Comparison of ENCODE assay signal across 8 mouse cellular contexts in genomic region chr9:77828531-77828965, GRCm38 (mm10).
DNase-seq lines count a peak whose midpoint lies in the region; ATAC-seq and TF ChIP-seq lines count a peak whose summit lies in the region.

No protein-coding gene starts in this region.

- H3K27ac ChIP-seq in spleen, adult 2 months (ENCODE audit: insufficient read depth, low read length): no peak overlapping the region
- peak overlapping the region; percentile 52; the same call in 1 of the 2 replicates for H3K27ac ChIP-seq in liver, postnatal 0 days (ENCODE audit: low read depth)
- H3K27ac ChIP-seq in forebrain, embryonic 12.5 days: no peak overlapping the region

- TF ChIP-seq CTCF in spleen, adult 2 months (IDR thresholded peaks at IDR 0.05; ENCODE audit: extremely low read depth, insufficient read depth, insufficient read length, insufficient replicate concordance): no peak
- TF ChIP-seq CTCF in liver, postnatal 0 days (IDR thresholded peaks at IDR 0.05; ENCODE audit: low read depth): no peak

- no peak for TF ChIP-seq POLR2A in spleen, adult 2 months (IDR thresholded peaks at IDR 0.05; ENCODE audit: low read depth, low read length)

- 0 out of 2 replicates have a peak, but pooled peaks have one; percentile 11 for TF ChIP-seq EP300 in liver, postnatal 0 days (IDR thresholded peaks at IDR 0.05; ENCODE audit: low read depth)

- H3K9ac ChIP-seq in liver, postnatal 0 days (replicated peaks): no peak overlapping the region
- H3K9ac ChIP-seq in forebrain, embryonic 12.5 days: no peak overlapping the region

- H3K36me3 ChIP-seq in spleen, adult 2 months (ENCODE audit: control insufficient read depth, insufficient read depth, low read length): no peaks in the 10 kb centered on the region
- no peaks in the 10 kb centered on the region for H3K36me3 ChIP-seq in liver, postnatal 0 days (replicated peaks; ENCODE audit: insufficient read depth, low read length)
- H3K36me3 ChIP-seq in forebrain, embryonic 12.5 days (replicated peaks): no peaks in the 10 kb centered on the region

- intact Hi-C loops in gastrocnemius, postnatal 14 days (cut with DNase I; ENCODE audit: low total_unique reads): no loop called here

- WGBS in spleen, adult 2 months: 35% methylated on average over 7 of the region's 7 CpGs
- WGBS in liver, postnatal 0 days (ENCODE audit: insufficient replicate concordance): 37% methylated on average over 7 of the region's 7 CpGs
- 82% methylated on average over 7 of the region's 7 CpGs for WGBS in forebrain, embryonic 12.5 days

- no peak overlapping the region for H3K4me2 ChIP-seq in liver, postnatal 0 days (ENCODE audit: low read depth, low read length)
- H3K4me2 ChIP-seq in forebrain, embryonic 12.5 days: no peak overlapping the region

- no peaks in the 10 kb centered on the region; the same call in 1 of the 2 replicates for H3K4me1 ChIP-seq in spleen, adult 2 months (ENCODE audit: control insufficient read depth, insufficient read depth, insufficient read length)
- H3K4me1 ChIP-seq in liver, postnatal 0 days (ENCODE audit: insufficient read depth): peaks cover 9% of the 10 kb centered on the region
- H3K4me1 ChIP-seq in forebrain, embryonic 12.5 days: peaks cover 6% of the 10 kb centered on the region; the same call in 1 of the 2 replicates

- DNase-seq in gastrocnemius, postnatal 14 days: peak; percentile 9
- DNase-seq in gastrocnemius, postnatal 4 days (ENCODE audit: low spot score in 2 of 2): no peak
- DNase-seq in spleen, adult 2 months (ENCODE audit: low read depth in 1 of 2, low spot score in 2 of 2): peak; percentile 15 to 32
- DNase-seq in spleen, adult 12 weeks (ENCODE audit: low spot score): no peak
- no peak for DNase-seq in liver, postnatal 0 days
- DNase-seq in T-cell, adult 2 months (ENCODE audit: low spot score): no peak
- no peak for DNase-seq in left cerebral cortex, adult 11 months (ENCODE audit: low spot score)

- no peaks in the 10 kb centered on the region for H3K27me3 ChIP-seq in spleen, adult 2 months (ENCODE audit: control insufficient read depth, insufficient read depth, low read length)
- H3K27me3 ChIP-seq in liver, postnatal 0 days (ENCODE audit: insufficient read depth, low read length): no peaks in the 10 kb centered on the region
- no peaks in the 10 kb centered on the region for H3K27me3 ChIP-seq in forebrain, embryonic 12.5 days

- H3K4me3 ChIP-seq in spleen, adult 2 months (ENCODE audit: extremely low read depth, insufficient read depth, insufficient read length): no peak overlapping the region
- H3K4me3 ChIP-seq in liver, postnatal 0 days (ENCODE audit: low read depth, low read length): no peak overlapping the region
- no peak overlapping the region for H3K4me3 ChIP-seq in forebrain, embryonic 12.5 days (replicated peaks)

- H3K9me3 ChIP-seq in liver, postnatal 0 days (ENCODE audit: low read length): no peaks in the 10 kb centered on the region
- no peaks in the 10 kb centered on the region for H3K9me3 ChIP-seq in forebrain, embryonic 12.5 days

- peak; percentile 80 for ATAC-seq in liver, postnatal 0 days
- no peak for ATAC-seq in forebrain, embryonic 12.5 days (ENCODE audit: low FRiP score)

Comparison
In these comparisons a context has a peak if more than half of its experiments do, and no peak if none do; other contexts are left out.
1. DNase-seq: peak in gastrocnemius, postnatal 14 days (single experiment) and spleen, adult 2 months (2 of 2); none in gastrocnemius, postnatal 4 days (0 of 2), spleen, adult 12 weeks (single experiment), liver, postnatal 0 days (single experiment), T-cell, adult 2 months (single experiment) and left cerebral cortex, adult 11 months (single experiment).